Comparison of ENCODE assay signal across 15 mouse cellular contexts in genomic region chr16:96087001-96087400, GRCm38 (mm10). TPM values are rescaled to one million over a fixed set of nuclear protein-coding genes. Genes with fewer than 3 reads are reported as not detected.
DNase-seq lines count a peak whose midpoint lies in the region; TF ChIP-seq lines count a peak whose summit lies in the region.
"Had no signal": no experiment of that assay in that cellular context is flagged by ENCODE, and none has a peak within 500 bp of the region (broad histone marks: within the 10 kb centered on the region; RNA-seq: fewer than 3 reads in every experiment).

No protein-coding gene starts in this region.

- H3K4me1 ChIP-seq in CH12.LX (ENCODE audit: control insufficient read depth in 1 of 2, insufficient read depth in 2 of 2), result peaks cover 0 to 23% of the 10 kb centered on the region in 2 experiments; a peak in 2 of 4 replicates
- peaks cover 57% of the 10 kb centered on the region for H3K4me1 ChIP-seq in megakaryocyte, embryonic 14.5 days

- no peaks in the 10 kb centered on the region for H3K36me3 ChIP-seq in CH12.LX (replicated peaks in 1 of 2; ENCODE audit: control insufficient read depth in 1 of 2, insufficient read depth in 1 of 2, low read length in 1 of 2)
- H3K36me3 ChIP-seq in megakaryocyte, embryonic 14.5 days (replicated peaks; ENCODE audit: low read length), result no peaks in the 10 kb centered on the region
- no peaks in the 10 kb centered on the region for H3K36me3 ChIP-seq in splenic B cell, adult 2 months (ENCODE audit: control insufficient read depth, insufficient read depth, low read length, poor library complexity, severe bottlenecking)
- H3K36me3 ChIP-seq: heart, embryonic 13.5 days; hindbrain, embryonic 15.5 days; limb, embryonic 15.5 days had no signal

- no peak overlapping the region for H3K4me3 ChIP-seq in CH12.LX (replicated peaks in 1 of 3; ENCODE audit: low read depth in 2 of 3, low read length in 2 of 3, poor library complexity in 1 of 3)
- H3K4me3 ChIP-seq in megakaryocyte, embryonic 14.5 days (replicated peaks), result peak overlapping the region; percentile 53
- H3K4me3 ChIP-seq: heart, embryonic 13.5 days; hindbrain, embryonic 15.5 days; limb, embryonic 15.5 days had no signal

- in situ Hi-C loops in CH12.LX (cut with MboI; ENCODE audit: low pct_ligation_motif_present, low pct_unique_long_range_greater_than_20kb, low sequenced_read_pairs), result no loop called here

- peak; percentile 78 for TF ChIP-seq EP300 in CH12.LX (IDR thresholded peaks at IDR 0.05; ENCODE audit: low read length)

- H3K27me3 ChIP-seq in CH12.LX (replicated peaks), result peaks cover 90% of the 10 kb centered on the region
- H3K27me3 ChIP-seq in megakaryocyte, embryonic 14.5 days (replicated peaks), result peaks cover 58% of the 10 kb centered on the region
- no peaks in the 10 kb centered on the region for H3K27me3 ChIP-seq in splenic B cell, adult 2 months (ENCODE audit: control insufficient read depth, insufficient read depth, low read length, poor library complexity, severe bottlenecking)
- H3K27me3 ChIP-seq: heart, embryonic 13.5 days; hindbrain, embryonic 15.5 days; limb, embryonic 15.5 days; Patski had no signal

- TF ChIP-seq POLR2A in CH12.LX (IDR thresholded peaks at IDR 0.05; ENCODE audit: low read depth, low read length), result no peak

- dilution Hi-C loops in CH12.LX (cut with MboI; ENCODE audit: extremely low pct_ligation_motif_present, extremely low pct_unique_long_range_greater_than_20kb, low sequenced_read_pairs), result no loop called here

- H3K79me2 ChIP-seq in CH12.LX (replicated peaks; ENCODE audit: control insufficient read depth, extremely low read depth, insufficient read depth, poor library complexity, severe bottlenecking), result no peaks in the 10 kb centered on the region

- no peak overlapping the region for H3K9ac ChIP-seq in CH12.LX (ENCODE audit: insufficient read depth, low read depth)
- H3K9ac ChIP-seq: heart, embryonic 13.5 days; hindbrain, embryonic 15.5 days; limb, embryonic 15.5 days had no signal

- H3K4me2 ChIP-seq in CH12.LX (ENCODE audit: insufficient read depth, low read depth, poor library complexity, severe bottlenecking), result peak overlapping the region; percentile 53; the same call in 1 of the 2 replicates
- H3K4me2 ChIP-seq: heart, embryonic 13.5 days; hindbrain, embryonic 15.5 days; limb, embryonic 15.5 days had no signal

- DNase-seq in CD4-positive helper T cell, adult 2 months (ENCODE audit: low read depth, low spot score), result peak; percentile 80
- peak; percentile 83 for DNase-seq in CH12.LX (ENCODE audit: extremely low read depth)
- peak; percentile 89 for DNase-seq in splenic B cell, adult 2 months (ENCODE audit: low read depth, low spot score)
- no peak for DNase-seq in urinary bladder, postnatal 14 days (ENCODE audit: low spot score)
- DNase-seq in urinary bladder, postnatal 36 days (ENCODE audit: low spot score in 2 of 2), result no peak
- DNase-seq in cerebellum, postnatal 36 days, result no peak
- DNase-seq in adrenal gland, postnatal 10 days, result no peak
- DNase-seq: adrenal gland, postnatal 25 days; gastrocnemius, postnatal 10 days had no signal

- peaks cover 13% of the 10 kb centered on the region for H3K9me3 ChIP-seq in CH12.LX (replicated peaks; ENCODE audit: low read length)
- no peaks in the 10 kb centered on the region for H3K9me3 ChIP-seq in megakaryocyte, embryonic 14.5 days
- H3K9me3 ChIP-seq: heart, embryonic 13.5 days; hindbrain, embryonic 15.5 days; limb, embryonic 15.5 days had no signal

- TF ChIP-seq CTCF in CH12.LX (conservative IDR thresholded peaks at IDR 0.05 in 1 of 2, IDR thresholded peaks at IDR 0.05 in 1 of 2; ENCODE audit: low read depth in 2 of 2, low read length in 2 of 2), result no peak

- no peak overlapping the region for H3K27ac ChIP-seq in CH12.LX (ENCODE audit: insufficient read depth, low read depth)
- H3K27ac ChIP-seq: heart, embryonic 13.5 days; hindbrain, embryonic 15.5 days; kidney, postnatal 0 days had no signal

- no peak for TF ChIP-seq RAD21 in CH12.LX (IDR thresholded peaks at IDR 0.05; ENCODE audit: low read depth, low read length)

TF ChIP-seq in CH12.LX, 34 proteins besides CTCF, POLR2A, EP300 and RAD21:
- TF ChIP-seq ZKSCAN1 (IDR thresholded peaks at IDR 0.05; ENCODE audit: borderline replicate concordance, low read depth, low read length), result no peak
- TF ChIP-seq ZC3H11A (IDR thresholded peaks at IDR 0.05; ENCODE audit: low read depth, low read length), result no peak
- no peak for TF ChIP-seq UBTF (IDR thresholded peaks at IDR 0.05; ENCODE audit: low read depth, low read length)
- peak; percentile 73 for TF ChIP-seq MEF2A (IDR thresholded peaks at IDR 0.05; ENCODE audit: borderline replicate concordance, low read depth, low read length)
- peak; percentile 87 for TF ChIP-seq MAX (IDR thresholded peaks at IDR 0.05; ENCODE audit: low read length)
- peak; percentile 95 for TF ChIP-seq ETS1 (conservative IDR thresholded peaks at IDR 0.05; ENCODE audit: low read depth, low read length)
- TF ChIP-seq GABPA (IDR thresholded peaks at IDR 0.05; ENCODE audit: insufficient replicate concordance, low read depth, low read length), result no peak
- TF ChIP-seq NELFE (IDR thresholded peaks at IDR 0.05; ENCODE audit: low read depth, low read length), result 0 out of 2 replicates have a peak, but pooled peaks have one; percentile 22
- TF ChIP-seq JUN (IDR thresholded peaks at IDR 0.05; ENCODE audit: insufficient read depth, low read depth, low read length), result peak; percentile 26; the same call in 1 of the 2 replicates
- TF ChIP-seq TCF12 (IDR thresholded peaks at IDR 0.05; ENCODE audit: low read depth, low read length), result peak; percentile 71
- TF ChIP-seq KAT2A (IDR thresholded peaks at IDR 0.05; ENCODE audit: insufficient replicate concordance, low read length), result no peak
- TF ChIP-seq IRF4 (IDR thresholded peaks at IDR 0.05; ENCODE audit: low read depth, low read length), result peak; percentile 67
- TF ChIP-seq USF1 (IDR thresholded peaks at IDR 0.05; ENCODE audit: low read depth, low read length), result no peak
- TF ChIP-seq MYC (IDR thresholded peaks at IDR 0.05; ENCODE audit: low read depth, low read length), result peak; percentile 91
- peak; percentile 96 for TF ChIP-seq MAFK (IDR thresholded peaks at IDR 0.05; ENCODE audit: insufficient replicate concordance, low read length)
- peak; percentile 31; the same call in 1 of the 2 replicates for TF ChIP-seq ELF1 (IDR thresholded peaks at IDR 0.05; ENCODE audit: low read depth, low read length)
- 0 out of 2 replicates have a peak, but pooled peaks have one; percentile 50 for TF ChIP-seq MXI1 (IDR thresholded peaks at IDR 0.05; ENCODE audit: low read depth, low read length)
- TF ChIP-seq CHD2 (IDR thresholded peaks at IDR 0.05; ENCODE audit: low read length), result no peak
- peak; percentile 100 for TF ChIP-seq BHLHE40 (IDR thresholded peaks at IDR 0.05; ENCODE audit: low read depth, low read length)
- TF ChIP-seq RCOR1 (conservative IDR thresholded peaks at IDR 0.05; ENCODE audit: low read depth, low read length), result peak; percentile 93
- peak; percentile 87 for TF ChIP-seq SIN3A (IDR thresholded peaks at IDR 0.05; ENCODE audit: low read length)
- TF ChIP-seq MAZ (IDR thresholded peaks at IDR 0.05; ENCODE audit: low read depth, low read length), result no peak
- TF ChIP-seq SMC3 (IDR thresholded peaks at IDR 0.05; ENCODE audit: low read depth, low read length), result no peak
- TF ChIP-seq JUND (conservative IDR thresholded peaks at IDR 0.05; ENCODE audit: low read depth, low read length), result no peak
- no peak for TF ChIP-seq PAX5 (IDR thresholded peaks at IDR 0.05; ENCODE audit: low read length)

RNA-seq across cellular contexts. Expression of gene Brwd1, which starts 4.7 kb away (rescaled TPM):
- 7.1 and 8.1 TPM in 2 replicates for total RNA-seq in CH12.LX (2012; rRNA removed)
- 4.3 and 4.4 TPM in 2 replicates for total RNA-seq in CH12.LX (2014; rRNA removed)
- 3.4 and 4.4 TPM in 2 replicates for polyA plus RNA-seq in CH12.LX (2012; ENCODE audit: insufficient read length, low read depth)
- 1.5 and 3.6 TPM in 2 replicates for polyA plus RNA-seq in megakaryocyte, embryonic 14.5 days (2012; ENCODE audit: insufficient read depth, low replicate concordance)
- 10 to 100 TPM; 67.0 to 85.9 TPM for total RNA-seq in adrenal gland, postnatal 10 days (2021)

RNA-seq across cellular contexts. Expression of gene Hmgn1, which starts 40.5 kb away (rescaled TPM):
- 243 and 304 TPM in 2 replicates for total RNA-seq in CH12.LX (2012; rRNA removed)
- total RNA-seq in CH12.LX (2014; rRNA removed), result 394 and 426 TPM in 2 replicates
- 745 and 979 TPM in 2 replicates for polyA plus RNA-seq in CH12.LX (2012; ENCODE audit: insufficient read length, low read depth)
- polyA plus RNA-seq in megakaryocyte, embryonic 14.5 days (2012; ENCODE audit: insufficient read depth, low replicate concordance), result 9.3 and 59.4 TPM in 2 replicates
- 100 to 1,000 TPM; 206 to 208 TPM for total RNA-seq in adrenal gland, postnatal 10 days (2021)

RNA-seq across cellular contexts. Expression of gene Wrb, which starts 58.2 kb away (rescaled TPM):
- total RNA-seq in CH12.LX (2012; rRNA removed), result 34.5 and 40.3 TPM in 2 replicates
- total RNA-seq in CH12.LX (2014; rRNA removed), result 58.8 and 59.7 TPM in 2 replicates
- polyA plus RNA-seq in CH12.LX (2012; ENCODE audit: insufficient read length, low read depth), result 45.2 and 51.3 TPM in 2 replicates
- polyA plus RNA-seq in megakaryocyte, embryonic 14.5 days (2012; ENCODE audit: insufficient read depth, low replicate concordance), result 4.1 TPM in 1 of 2 replicates, not detected in the other
- total RNA-seq in adrenal gland, postnatal 10 days (2021), result 10 to 100 TPM; 21.6 to 25.6 TPM

Comparison
In these comparisons a context has a peak if more than half of its experiments do, and no peak if none do; other contexts are left out.
1. DNase-seq: peak in CD4-positive helper T cell, adult 2 months (single experiment), CH12.LX (single experiment) and splenic B cell, adult 2 months (single experiment); none in urinary bladder, postnatal 14 days (single experiment), urinary bladder, postnatal 36 days (0 of 2), cerebellum, postnatal 36 days (0 of 2) and adrenal gland, postnatal 10 days (single experiment).
2. RNA of gene Brwd1, which starts 4.7 kb away (total RNA-seq): 67.0 to 85.9 TPM in adrenal gland, postnatal 10 days; 4.3 to 8.1 TPM in CH12.LX; every median in the first group is over 4 times any median in the second.